Mouse (Mus musculus): ENCODE results near the gene Rps6kb1. TPM values are rescaled to one million over a fixed set of nuclear protein-coding genes. Genes with fewer than 3 reads are reported as not detected.
"Not testable (repeated sequence)": the region's sequence is repeated elsewhere in the genome, so short reads cannot be mapped to it uniquely, and the experiment has no call there.

The Rps6kb1 gene
- polyA plus RNA-seq, 1 experiment: 9.8 TPM

- H3K4me3 ChIP-seq (ENCODE audit: insufficient read depth, poor library complexity, severe bottlenecking): no peak overlapping the region
- no peaks in the 10 kb centered on the region for H3K36me3 ChIP-seq (ENCODE audit: control insufficient read depth, insufficient read depth)
- no peaks in the 10 kb centered on the region for H3K79me3 ChIP-seq (ENCODE audit: low read depth)
- no peaks in the 10 kb centered on the region for H3K27me3 ChIP-seq (ENCODE audit: control insufficient read depth, insufficient read depth, insufficient read length)
- H3ac ChIP-seq (ENCODE audit: control insufficient read depth, insufficient read length, low read depth): no peak overlapping the region
- H3K79me2 ChIP-seq (ENCODE audit: control insufficient read depth, insufficient read depth): no peaks in the 10 kb centered on the region
- TF ChIP-seq MYOG (IDR thresholded peaks at IDR 0.05; ENCODE audit: control insufficient read depth, extremely low read depth, insufficient read length): no peak
Observed at GRCm38 (mm10) chr11:86472771-86473171, 71.8 kb downstream of the Rps6kb1 start.

- H3K79me3 ChIP-seq (ENCODE audit: low read depth): no peaks in the 10 kb centered on the region
- no peak for TF ChIP-seq CEBPB (IDR thresholded peaks at IDR 0.05; ENCODE audit: low read depth)
- no peak for TF ChIP-seq USF1 (IDR thresholded peaks at IDR 0.05; ENCODE audit: low read depth)
- no peak for TF ChIP-seq CTCF (IDR thresholded peaks at IDR 0.05; ENCODE audit: control insufficient read depth, insufficient read depth, insufficient read length)
- TF ChIP-seq MAX (IDR thresholded peaks at IDR 0.05): no peak
- TF ChIP-seq MYOD1 (IDR thresholded peaks at IDR 0.05; ENCODE audit: control insufficient read depth, insufficient read length, low read depth): no peak
- TF ChIP-seq FOSL1 (IDR thresholded peaks at IDR 0.05; ENCODE audit: insufficient read depth, low read length, poor library complexity, severe bottlenecking): no peak
- no peak for TF ChIP-seq MYOG (IDR thresholded peaks at IDR 0.05; ENCODE audit: control insufficient read depth, extremely low read depth, insufficient read length)
- no peaks in the 10 kb centered on the region for H3K36me3 ChIP-seq (ENCODE audit: control insufficient read depth, insufficient read depth)
- no peaks in the 10 kb centered on the region for H3K79me2 ChIP-seq (ENCODE audit: control insufficient read depth, insufficient read depth)
- H3K4me3 ChIP-seq (ENCODE audit: insufficient read depth, poor library complexity, severe bottlenecking): no peak overlapping the region
- H3ac ChIP-seq (ENCODE audit: control insufficient read depth, insufficient read length, low read depth): no peak overlapping the region
- H3K27me3 ChIP-seq (ENCODE audit: control insufficient read depth, insufficient read depth, insufficient read length): no peaks in the 10 kb centered on the region
Observed at GRCm38 (mm10) chr11:86471785-86472184, 72.8 kb downstream of the Rps6kb1 start.

GRCm38 (mm10) chr11:86468971-86469370, 75.6 kb downstream of the Rps6kb1 start:
- no peaks in the 10 kb centered on the region for H3K79me3 ChIP-seq (ENCODE audit: low read depth)
- no peak for TF ChIP-seq FOSL1 (IDR thresholded peaks at IDR 0.05; ENCODE audit: insufficient read depth, low read length, poor library complexity, severe bottlenecking)
- no peak for TF ChIP-seq CTCF (IDR thresholded peaks at IDR 0.05; ENCODE audit: control insufficient read depth, insufficient read depth, insufficient read length)
- no peak for TF ChIP-seq MYOG (IDR thresholded peaks at IDR 0.05; ENCODE audit: control insufficient read depth, extremely low read depth, insufficient read length)
- TF ChIP-seq MAX (IDR thresholded peaks at IDR 0.05): no peak
- no peak for TF ChIP-seq CEBPB (IDR thresholded peaks at IDR 0.05; ENCODE audit: low read depth)
- H3K27me3 ChIP-seq (ENCODE audit: control insufficient read depth, insufficient read depth, insufficient read length): no peaks in the 10 kb centered on the region
- H3K36me3 ChIP-seq (ENCODE audit: control insufficient read depth, insufficient read depth): no peaks in the 10 kb centered on the region
- no peaks in the 10 kb centered on the region for H3K79me2 ChIP-seq (ENCODE audit: control insufficient read depth, insufficient read depth)
- no peak overlapping the region for H3ac ChIP-seq (ENCODE audit: control insufficient read depth, insufficient read length, low read depth)
- H3K4me3 ChIP-seq (ENCODE audit: insufficient read depth, poor library complexity, severe bottlenecking): no peak overlapping the region

- H3K36me3 ChIP-seq (ENCODE audit: control insufficient read depth, insufficient read depth): no peaks in the 10 kb centered on the region
- no peak overlapping the region for H3K4me3 ChIP-seq (ENCODE audit: insufficient read depth, poor library complexity, severe bottlenecking)
- H3K27me3 ChIP-seq (ENCODE audit: control insufficient read depth, insufficient read depth, insufficient read length): no peaks in the 10 kb centered on the region
- no peaks in the 10 kb centered on the region for H3K79me3 ChIP-seq (ENCODE audit: low read depth)
- TF ChIP-seq MYOD1 (IDR thresholded peaks at IDR 0.05; ENCODE audit: control insufficient read depth, insufficient read length, low read depth) (no peak), USF1 (IDR thresholded peaks at IDR 0.05; ENCODE audit: low read depth) (no peak), CEBPB (IDR thresholded peaks at IDR 0.05; ENCODE audit: low read depth) (no peak), CTCF (IDR thresholded peaks at IDR 0.05; ENCODE audit: control insufficient read depth, insufficient read depth, insufficient read length) (no peak), FOSL1 (IDR thresholded peaks at IDR 0.05; ENCODE audit: insufficient read depth, low read length, poor library complexity, severe bottlenecking) (no peak), MAX (IDR thresholded peaks at IDR 0.05) (no peak), MYOG (IDR thresholded peaks at IDR 0.05; ENCODE audit: control insufficient read depth, extremely low read depth, insufficient read length) (no peak)
- H3ac ChIP-seq (ENCODE audit: control insufficient read depth, insufficient read length, low read depth): no peak overlapping the region
- no peaks in the 10 kb centered on the region for H3K79me2 ChIP-seq (ENCODE audit: control insufficient read depth, insufficient read depth)
Observed at GRCm38 (mm10) chr11:86468345-86468744, 76.3 kb downstream of the Rps6kb1 start.

- not testable (repeated sequence) for H3K4me3 ChIP-seq (ENCODE audit: insufficient read depth, poor library complexity, severe bottlenecking); H3K79me3 ChIP-seq (ENCODE audit: low read depth); H3ac ChIP-seq (ENCODE audit: control insufficient read depth, insufficient read length, low read depth); H3K27me3 ChIP-seq (ENCODE audit: control insufficient read depth, insufficient read depth, insufficient read length); H3K36me3 ChIP-seq (ENCODE audit: control insufficient read depth, insufficient read depth); H3K79me2 ChIP-seq (ENCODE audit: control insufficient read depth, insufficient read depth)
Observed at GRCm38 (mm10) chr11:86464275-86464674, 80.3 kb downstream of the Rps6kb1 start.

GRCm38 (mm10) chr11:86462579-86462978, 82.0 kb downstream of the Rps6kb1 start:
- TF ChIP-seq MYOG (IDR thresholded peaks at IDR 0.05; ENCODE audit: control insufficient read depth, extremely low read depth, insufficient read length) (no peak), MYOD1 (IDR thresholded peaks at IDR 0.05; ENCODE audit: control insufficient read depth, insufficient read length, low read depth) (no peak), USF1 (IDR thresholded peaks at IDR 0.05; ENCODE audit: low read depth) (no peak), FOSL1 (IDR thresholded peaks at IDR 0.05; ENCODE audit: insufficient read depth, low read length, poor library complexity, severe bottlenecking) (no peak), CTCF (IDR thresholded peaks at IDR 0.05; ENCODE audit: control insufficient read depth, insufficient read depth, insufficient read length) (no peak), CEBPB (IDR thresholded peaks at IDR 0.05; ENCODE audit: low read depth) (no peak), MAX (IDR thresholded peaks at IDR 0.05) (no peak)
- H3K36me3 ChIP-seq (ENCODE audit: control insufficient read depth, insufficient read depth): no peaks in the 10 kb centered on the region

More at GRCm38 (mm10) chr11:86462579-86462978, 82.0 kb downstream of the Rps6kb1 start:
- Histone ChIP-seq H3K79me3 (ENCODE audit: low read depth) (no peaks in the 10 kb centered on the region), H3K79me2 (ENCODE audit: control insufficient read depth, insufficient read depth) (no peaks in the 10 kb centered on the region), H3K4me3 (ENCODE audit: insufficient read depth, poor library complexity, severe bottlenecking) (no peak overlapping the region), H3K27me3 (ENCODE audit: control insufficient read depth, insufficient read depth, insufficient read length) (no peaks in the 10 kb centered on the region), H3ac (ENCODE audit: control insufficient read depth, insufficient read length, low read depth) (no peak overlapping the region)
